Mouse (Mus musculus): ENCODE data around the gene Per2.

The Per2 gene

GRCm38 (mm10) chr1:91380453-91381090, 78.6 kb downstream of the Per2 start:
- DNase-seq, result peak; percentile 85 to 94

GRCm38 (mm10) chr1:91373414-91373835, 85.7 kb downstream of the Per2 start:
- no peak for DNase-seq

GRCm38 (mm10) chr1:91370055-91370454, 89.1 kb downstream of the Per2 start:
- no peak for DNase-seq

GRCm38 (mm10) chr1:91369408-91369807, 89.7 kb downstream of the Per2 start:
- no peak for DNase-seq

GRCm38 (mm10) chr1:91367295-91367694, 91.8 kb downstream of the Per2 start:
- no peak for DNase-seq

GRCm38 (mm10) chr1:91366215-91367108, 92.7 kb downstream of the Per2 start, which contains the start of gene Erfe:
TSS of gene Erfe (plus strand) at chr1:91366430.
- DNase-seq, result peak; percentile 53 to 75

Measured in cerebellum, postnatal 14 days (tissue).